Mouse (Mus musculus) stomach, embryonic 14.5 days (tissue): ENCODE measurements around the gene Ift46. TPM values are rescaled to one million over a fixed set of nuclear protein-coding genes. Genes with fewer than 3 reads are reported as not detected.

ENCODE experiments used
- ATAC-seq: fragments of 200-750 bp; cut with Nextera tagmentation; 2 replicates; pipeline ENCODE4 v1.8.0; 2017; ENCODE audit warnings: low read depth, moderate TSS enrichment; ENCODE audit not compliant: insufficient number of reproducible peaks, insufficient read depth, low FRiP score
- H3K27ac ChIP-seq: fragments of 300-500 bp; sonication (generic); 2 replicates; pipeline ENCODE4 v1.5.1; 2014; ENCODE audit warnings: mild to moderate bottlenecking, low read length, moderate library complexity, mixed read lengths
- H3K27me3 ChIP-seq: fragments of 300-500 bp; sonication (generic); 2 replicates; pipeline ENCODE4 v1.6.1; 2014; ENCODE audit warnings: low read length, control low read depth, mixed read lengths; ENCODE audit not compliant: control insufficient read depth, insufficient read depth
- H3K36me3 ChIP-seq: fragments of 300-500 bp; sonication (generic); 2 replicates; pipeline ENCODE4 v1.6.1; 2014; ENCODE audit warnings: mild to moderate bottlenecking, control low read depth, low read length, moderate library complexity, mixed read lengths; ENCODE audit not compliant: control insufficient read depth, insufficient read depth
- H3K4me1 ChIP-seq: fragments of 300-500 bp; sonication (generic); 2 replicates; pipeline ENCODE4 v1.6.1; 2014; ENCODE audit warnings: low read length, control low read depth, mixed read lengths; ENCODE audit not compliant: control insufficient read depth, insufficient read depth
- H3K4me2 ChIP-seq: fragments of 300-500 bp; sonication (generic); replicated peaks from 2 replicates; pipeline ENCODE4 v1.6.1; 2014; ENCODE audit warnings: low read depth, low read length, control low read depth
- H3K4me3 ChIP-seq: fragments of 300-500 bp; sonication (generic); 2 replicates; pipeline ENCODE4 v1.5.1; 2014; ENCODE audit warnings: low read depth, low read length, control low read depth
- H3K9ac ChIP-seq: fragments of 300-500 bp; sonication (generic); replicated peaks from 2 replicates; pipeline ENCODE4 v1.6.1; 2014; ENCODE audit warnings: low read depth, mild to moderate bottlenecking, control low read depth, low read length, moderate library complexity, mixed read lengths
- H3K9me3 ChIP-seq: fragments of 300-500 bp; sonication (generic); 2 replicates; pipeline ENCODE4 v1.6.1; 2016; ENCODE audit warnings: low read depth, low read length, control low read depth; ENCODE audit not compliant: control insufficient read depth
- WGBS: fragments of 180-500 bp; shearing (Covaris S2); extraction: QIAGEN DNeasy Blood & Tissue Kit; methylation state at CpG from one replicate; pipeline ENCODE4 v1.1.7; 2014; 5-methylcytosine and 5-hydroxymethylcytosine counted together
- polyA plus RNA-seq: library from polyadenylated mRNA; unstranded; fragments of >200 nt; fragmentation: Nextera tagmentation; extraction: Ambion mirVana; gene quantifications from 2 replicates; pipeline ENCODE4 v1.2.1, GENCODE M21; 2014

The Ift46 gene
- polyA plus RNA-seq, 1 experiment from 2014 or later = 119 TPM

- Histone ChIP-seq H3K27me3 (no peaks in the 10 kb centered on the region), H3K9me3 (no peaks in the 10 kb centered on the region), H3K9ac (no peak overlapping the region), H3K27ac (no peak overlapping the region), H3K4me3 (no peak overlapping the region), H3K4me2 (no peak overlapping the region), H3K4me1 (no peaks in the 10 kb centered on the region), H3K36me3 (peaks cover 34% of the 10 kb centered on the region)
- 81% methylated on average over 9 of the region's 9 CpGs for WGBS
- ATAC-seq = no peak
Measured at GRCm38 (mm10) chr9:44792842-44793241, 25.1 kb downstream of the Ift46 start.

- 38% methylated on average over 7 of the region's 7 CpGs for WGBS
- Histone ChIP-seq H3K27ac (no peak overlapping the region), H3K27me3 (no peaks in the 10 kb centered on the region), H3K4me3 (no peak overlapping the region), H3K36me3 (no peaks in the 10 kb centered on the region), H3K4me2 (peak overlapping the region; percentile 86), H3K9ac (no peak overlapping the region), H3K4me1 (no peaks in the 10 kb centered on the region), H3K9me3 (no peaks in the 10 kb centered on the region)
- no peak for ATAC-seq
Measured at GRCm38 (mm10) chr9:44798298-44798697, 30.6 kb downstream of the Ift46 start.

- Histone ChIP-seq H3K4me3 (peak within 1 kb of the TSS; percentile 47), H3K4me1 (no peaks in the 10 kb centered on the region), H3K27me3 (no peaks in the 10 kb centered on the region), H3K9ac (peak within 1 kb of the TSS; percentile 26; the same call in 1 of the 2 replicates), H3K27ac (peak within 1 kb of the TSS; percentile 6; the same call in 1 of the 2 replicates), H3K36me3 (no peaks in the 10 kb centered on the region), H3K4me2 (peak within 1 kb of the TSS; percentile 86), H3K9me3 (no peaks in the 10 kb centered on the region)
- ATAC-seq = peak; percentile 94
- WGBS = under 1% methylated on average over 75 of the region's 75 CpGs
Measured at GRCm38 (mm10) chr9:44799102-44799957, 31.6 kb downstream of the Ift46 start, which contains the start of gene Tmem25. Tmem25 (minus strand) TSS chr9:44799307.

DNA sequence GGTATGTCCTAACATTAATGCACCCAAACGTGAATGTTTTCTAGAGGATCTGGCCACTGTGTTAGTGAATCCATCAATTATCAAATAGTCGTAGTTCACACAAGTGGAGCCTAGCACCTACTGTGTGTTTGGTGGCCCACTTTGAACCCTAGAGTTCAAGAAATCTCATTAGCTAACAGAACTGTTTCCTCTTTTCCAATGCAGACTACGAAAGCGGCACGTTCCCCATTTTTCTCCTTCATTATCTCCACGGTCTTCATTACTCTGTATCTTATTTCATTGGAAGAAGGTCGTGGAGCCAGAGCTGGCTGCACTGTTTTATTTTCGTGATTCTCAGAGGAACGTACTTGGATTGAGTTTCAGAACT, 32.2 kb downstream of the Ift46 start:
- no peaks in the 10 kb centered on the region for H3K27me3 ChIP-seq
- peak overlapping the region; percentile 47 for H3K4me3 ChIP-seq
- peak overlapping the region; percentile 86 for H3K4me2 ChIP-seq
- peak overlapping the region; percentile 6; the same call in 1 of the 2 replicates for H3K27ac ChIP-seq
- peaks cover 2% of the 10 kb centered on the region for H3K36me3 ChIP-seq
- WGBS = 39% methylated on average over 9 of the region's 9 CpGs
- ATAC-seq = no peak
- H3K4me1 ChIP-seq = no peaks in the 10 kb centered on the region
- no peak overlapping the region for H3K9ac ChIP-seq
- no peaks in the 10 kb centered on the region for H3K9me3 ChIP-seq

DNA sequence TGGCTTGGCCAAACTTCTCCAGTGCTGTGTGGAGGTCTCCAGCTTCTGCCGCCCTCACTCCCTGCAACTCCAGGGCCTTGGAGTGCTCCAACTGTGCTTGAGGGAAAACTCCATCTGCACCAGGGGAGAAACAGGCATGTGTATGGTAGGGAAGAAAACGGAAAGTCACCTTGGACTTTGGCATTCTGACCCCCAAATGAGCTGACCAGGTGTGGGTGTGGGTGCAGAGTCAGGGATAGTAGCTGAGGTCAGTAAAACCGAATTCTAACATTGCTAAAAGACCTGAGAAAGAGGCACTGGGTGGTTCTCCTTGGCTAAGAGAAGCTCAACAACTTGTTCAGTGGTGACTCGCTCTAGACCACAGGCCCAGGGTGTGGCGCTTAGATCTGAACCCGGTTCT, 34.0 kb downstream of the Ift46 start:
- no peak overlapping the region for H3K9ac ChIP-seq
- whole genome bisulfite sequencing = 69% methylated on average over 6 of the region's 6 CpGs
- no peaks in the 10 kb centered on the region for H3K9me3 ChIP-seq
- no peaks in the 10 kb centered on the region for H3K4me1 ChIP-seq
- no peak for ATAC-seq
- H3K4me2 ChIP-seq = no peak overlapping the region
- H3K4me3 ChIP-seq = no peak overlapping the region
- no peaks in the 10 kb centered on the region for H3K27me3 ChIP-seq
- peaks cover 17% of the 10 kb centered on the region for H3K36me3 ChIP-seq
- H3K27ac ChIP-seq = no peak overlapping the region

DNA sequence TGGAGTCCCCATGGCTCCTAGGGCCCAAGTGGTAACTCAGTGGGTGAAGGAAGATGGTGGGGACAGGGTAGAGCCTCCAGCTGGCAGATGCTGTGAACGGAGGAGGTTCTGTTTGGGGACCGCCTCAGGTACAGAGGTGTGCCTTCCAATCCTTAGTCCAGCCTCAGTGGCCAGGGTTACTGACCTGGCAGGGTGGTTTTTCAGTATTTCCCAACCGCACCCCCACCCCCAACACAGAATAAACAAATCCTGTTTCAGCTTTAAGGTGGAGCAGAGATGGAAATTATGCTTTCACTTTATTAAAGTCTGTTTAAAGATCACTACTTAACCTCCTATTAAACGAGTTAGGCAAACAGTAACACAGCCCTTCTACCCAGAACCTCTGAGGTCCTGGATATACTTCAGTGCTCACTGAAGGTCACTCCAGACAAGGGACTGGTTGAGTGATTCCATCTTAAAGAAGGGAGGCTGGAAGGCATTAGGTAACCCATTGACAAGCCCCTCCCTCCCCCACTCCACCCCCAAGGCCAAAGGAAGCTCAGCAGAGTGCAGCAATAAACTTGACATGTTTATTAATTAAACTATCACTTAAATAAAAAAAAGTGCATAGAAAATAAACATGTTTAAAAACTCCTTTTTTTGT, 35.2 kb downstream of the Ift46 start, which contains the start of gene Ttc36:
Gene Ttc36, minus strand, starts transcription at position 265 of the 643 bp plus-strand sequence.
- no peak for ATAC-seq

GRCm38 (mm10) chr9:44804678-44805077, 37.0 kb downstream of the Ift46 start:
- 89% methylated on average over 10 of the region's 10 CpGs for WGBS
- no peak overlapping the region for H3K27ac ChIP-seq
- no peak for ATAC-seq
- H3K9me3 ChIP-seq = no peaks in the 10 kb centered on the region
- H3K4me2 ChIP-seq = no peak overlapping the region
- H3K4me1 ChIP-seq = no peaks in the 10 kb centered on the region
- no peaks in the 10 kb centered on the region for H3K27me3 ChIP-seq
- H3K9ac ChIP-seq = no peak overlapping the region
- peaks cover 47% of the 10 kb centered on the region for H3K36me3 ChIP-seq
- H3K4me3 ChIP-seq = no peak overlapping the region

More for the DNA sequence above, 35.2 kb downstream of the Ift46 start, which contains the start of gene Ttc36:
- no peak within 1 kb of the TSS for H3K27ac ChIP-seq
- no peak within 1 kb of the TSS for H3K4me3 ChIP-seq
- H3K36me3 ChIP-seq = peaks cover 30% of the 10 kb centered on the region
- no peaks in the 10 kb centered on the region for H3K9me3 ChIP-seq
- no peaks in the 10 kb centered on the region for H3K4me1 ChIP-seq
- H3K4me2 ChIP-seq = no peak within 1 kb of the TSS
- no peak within 1 kb of the TSS for H3K9ac ChIP-seq
- 57% methylated on average over 4 of the region's 4 CpGs for WGBS
- H3K27me3 ChIP-seq = no peaks in the 10 kb centered on the region

GRCm38 (mm10) chr9:44805536-44805935, 37.8 kb downstream of the Ift46 start:
- no peak for ATAC-seq
- H3K36me3 ChIP-seq = peaks cover 56% of the 10 kb centered on the region
- WGBS = 90% methylated on average over 5 of the region's 5 CpGs
- no peaks in the 10 kb centered on the region for H3K9me3 ChIP-seq
- no peaks in the 10 kb centered on the region for H3K4me1 ChIP-seq
- H3K9ac ChIP-seq = no peak overlapping the region
- H3K27ac ChIP-seq = no peak overlapping the region
- no peak overlapping the region for H3K4me2 ChIP-seq
- H3K27me3 ChIP-seq = no peaks in the 10 kb centered on the region
- H3K4me3 ChIP-seq = no peak overlapping the region
